29 mouse cellular contexts compared by ENCODE assay signal in the genomic region with DNA sequence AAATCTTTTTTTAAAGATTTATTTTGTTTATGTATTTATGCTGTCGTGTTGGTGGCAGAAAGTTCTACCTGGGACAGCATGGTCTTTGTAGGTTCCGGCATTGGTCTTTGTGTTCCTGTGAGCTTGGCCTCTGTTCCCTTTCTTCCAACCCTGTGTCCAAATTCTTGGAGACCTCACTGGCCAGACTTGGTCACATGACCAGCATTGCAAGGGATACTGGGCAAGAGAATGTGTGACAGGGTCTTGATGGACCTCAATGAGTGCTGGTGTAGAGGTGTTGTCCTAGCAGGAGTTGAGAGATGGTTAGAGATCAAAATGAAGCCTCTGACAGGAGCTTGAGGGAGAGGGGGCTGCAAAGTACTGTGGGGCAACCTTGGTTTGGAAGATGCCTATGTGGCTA. TPM values are rescaled to one million over a fixed set of nuclear protein-coding genes. Genes with fewer than 3 reads are reported as not detected.
"Had no signal": no experiment of that assay in that cellular context is flagged by ENCODE, and none has a peak within 500 bp of the region (broad histone marks: within the 10 kb centered on the region; RNA-seq: fewer than 3 reads in every experiment).

No protein-coding gene starts in this region.

- DNase-seq: gastrocnemius, postnatal 14 days; heart, postnatal 14 days; heart, postnatal 4 days; kidney, adult 18-20 months; kidney, adult 8-10 months; kidney, postnatal 10 days; kidney, postnatal 25 days; kidney, postnatal 4 days; liver; liver, embryonic 13.5 days had no signal

- H3K27ac ChIP-seq: hindbrain, embryonic 10.5 days; hindbrain, embryonic 12.5 days; hindbrain, embryonic 14.5 days; intestine, embryonic 15.5 days; layer of hippocampus, adult 2 months; left cerebral cortex, adult 2 months; limb, embryonic 10.5 days; limb, embryonic 12.5 days; liver, embryonic 13.5 days; liver, embryonic 15.5 days had no signal

- H3K36me3 ChIP-seq: hindbrain, embryonic 10.5 days; hindbrain, embryonic 12.5 days; intestine, embryonic 15.5 days; limb, embryonic 10.5 days; limb, embryonic 12.5 days; liver, embryonic 13.5 days; liver, embryonic 15.5 days had no signal

- H3K9me3 ChIP-seq: hindbrain, embryonic 12.5 days; intestine, embryonic 15.5 days; limb, embryonic 10.5 days; limb, embryonic 12.5 days; liver, embryonic 13.5 days; liver, embryonic 15.5 days had no signal

- ATAC-seq: hindbrain, embryonic 16.5 days; inflammation-experienced regulatory T-cells, adult 6 months; intestine, embryonic 15.5 days; intestine, postnatal 0 days had no signal

- H3K9ac ChIP-seq: heart, embryonic 12.5 days; hindbrain, embryonic 12.5 days; hindbrain, embryonic 14.5 days; intestine, embryonic 15.5 days; limb, embryonic 12.5 days; liver, embryonic 13.5 days; liver, embryonic 15.5 days had no signal

- H3K4me2 ChIP-seq: heart, embryonic 12.5 days; hindbrain, embryonic 12.5 days; hindbrain, embryonic 14.5 days; intestine, embryonic 15.5 days; limb, embryonic 12.5 days; liver, embryonic 11.5 days; liver, embryonic 13.5 days; liver, embryonic 15.5 days had no signal

- H3K4me1 ChIP-seq: hindbrain, embryonic 12.5 days; intestine, embryonic 15.5 days; limb, embryonic 10.5 days; limb, embryonic 12.5 days; liver, embryonic 15.5 days had no signal

- H3K4me3 ChIP-seq: heart, embryonic 12.5 days; hindbrain, embryonic 10.5 days; hindbrain, embryonic 12.5 days; intestine, embryonic 15.5 days; layer of hippocampus, adult 2 months; left cerebral cortex, adult 2 months; limb, embryonic 10.5 days; limb, embryonic 12.5 days; liver, embryonic 13.5 days; liver, embryonic 15.5 days had no signal

- H3K27me3 ChIP-seq: heart, embryonic 12.5 days; hindbrain, embryonic 12.5 days; intestine, embryonic 15.5 days; limb, embryonic 12.5 days; liver, embryonic 13.5 days; liver, embryonic 15.5 days had no signal

RNA-seq across cellular contexts. Expression of a gene that starts 12.2 kb away (rescaled TPM):
- total RNA-seq: granulocyte monocyte progenitor cell, adult 5-6 weeks; layer of hippocampus, adult 2 months; layer of hippocampus, postnatal 10 days; layer of hippocampus, postnatal 25 days; left cerebral cortex, postnatal 14 days; left cerebral cortex, postnatal 36 days had no signal
